Mouse (Mus musculus) frontal cortex, postnatal 25 days (tissue): ENCODE data around the gene Spag17.

Source experiments
- DNase-seq, 2 experiments: peaks; one replicate each; pipeline ENCODE4 v3.0.0; 2022; ENCODE audit warnings: low spot score in 2 of 2

Spag17 gene

DNA sequence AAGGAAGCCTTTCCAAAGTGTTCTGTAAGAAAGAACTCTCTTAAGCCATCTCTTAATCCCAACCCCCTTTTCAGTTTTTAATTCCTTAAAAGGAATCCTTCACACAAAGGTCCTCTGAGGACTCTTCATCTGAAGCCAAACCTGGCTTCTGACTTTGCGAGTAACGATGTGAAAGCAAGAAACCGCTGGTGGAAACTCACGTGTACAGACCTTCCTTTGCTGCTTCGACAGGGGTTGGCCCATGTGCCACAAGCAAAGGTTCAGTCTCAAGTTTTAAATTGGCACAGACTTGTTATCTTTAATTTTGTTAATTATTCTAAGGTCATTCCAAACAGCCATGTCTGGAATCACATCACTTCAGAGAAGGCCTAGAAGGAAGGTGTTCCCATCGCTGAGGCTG lies 79.1 kb downstream of the Spag17 start:
- no peak for DNase-seq

GRCm38 (mm10) chr3:99965863-99966262 lies 80.7 kb downstream of the Spag17 start:
- no peak for DNase-seq

GRCm38 (mm10) chr3:99966285-99966684 lies 81.1 kb downstream of the Spag17 start:
- DNase-seq, result no peak

DNA sequence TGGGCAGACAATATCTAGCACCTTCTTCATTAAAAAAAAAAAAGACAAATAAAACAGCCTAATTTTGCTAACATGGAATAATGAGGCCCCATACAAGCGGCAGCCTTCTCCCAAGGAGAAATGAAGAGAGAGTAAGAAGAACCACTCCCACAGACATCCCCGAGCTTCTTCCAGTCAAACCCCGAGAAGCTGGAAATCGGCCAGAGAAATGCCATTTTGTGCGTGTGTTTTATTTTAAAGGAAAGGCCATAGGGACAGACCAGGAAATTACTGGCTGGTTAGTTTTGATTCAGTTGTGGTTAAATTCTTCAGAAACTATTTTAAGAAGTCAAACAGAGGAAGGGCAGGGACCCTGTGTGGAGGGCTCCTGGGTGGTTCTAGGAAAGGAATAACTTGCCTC lies 85.6 kb downstream of the Spag17 start:
- DNase-seq, result no peak

- no peak for DNase-seq
Observed at GRCm38 (mm10) chr3:99981046-99981445, 95.8 kb downstream of the Spag17 start.

DNA sequence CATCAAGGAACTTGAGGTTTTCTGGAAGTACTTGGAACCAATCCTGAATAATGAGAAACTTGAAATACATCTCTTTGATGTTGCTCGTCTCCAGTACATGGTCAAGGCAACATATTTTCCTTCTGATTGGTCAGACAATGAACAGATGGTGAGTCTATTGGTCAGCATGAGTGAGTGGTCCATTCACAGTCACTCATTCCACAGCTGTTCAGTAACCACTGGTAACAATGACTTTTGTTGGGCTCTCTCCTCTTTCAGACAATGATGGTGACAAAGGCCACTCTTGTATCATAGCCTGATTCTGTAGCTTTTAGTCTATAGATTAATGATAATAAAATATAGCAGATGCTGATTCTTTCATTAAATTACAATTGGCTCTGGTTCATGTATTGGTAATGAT lies 119.5 kb downstream of the Spag17 start:
- DNase-seq, result no peak

GRCm38 (mm10) chr3:100009807-100010206 lies 124.6 kb downstream of the Spag17 start:
- no peak for DNase-seq

DNA sequence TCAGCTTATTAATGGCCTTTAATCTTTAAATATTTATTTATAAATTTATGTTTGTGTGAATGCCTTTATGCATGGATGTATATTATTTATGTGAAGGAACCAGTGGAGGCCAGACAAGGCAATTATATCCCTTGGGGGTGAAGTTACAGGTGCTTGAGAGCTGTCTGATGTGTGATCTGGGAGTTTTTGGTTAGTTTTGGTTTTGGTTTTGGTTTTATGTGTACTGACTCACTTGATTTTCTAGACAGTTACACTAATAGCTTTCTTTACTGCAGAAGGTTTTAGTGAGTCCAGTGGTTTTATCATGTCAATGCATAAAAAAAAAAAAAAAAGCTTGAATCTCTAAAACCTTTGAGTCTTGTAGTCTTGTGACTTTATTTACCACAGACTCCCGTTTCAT lies 128.9 kb downstream of the Spag17 start:
- no peak for DNase-seq

DNA sequence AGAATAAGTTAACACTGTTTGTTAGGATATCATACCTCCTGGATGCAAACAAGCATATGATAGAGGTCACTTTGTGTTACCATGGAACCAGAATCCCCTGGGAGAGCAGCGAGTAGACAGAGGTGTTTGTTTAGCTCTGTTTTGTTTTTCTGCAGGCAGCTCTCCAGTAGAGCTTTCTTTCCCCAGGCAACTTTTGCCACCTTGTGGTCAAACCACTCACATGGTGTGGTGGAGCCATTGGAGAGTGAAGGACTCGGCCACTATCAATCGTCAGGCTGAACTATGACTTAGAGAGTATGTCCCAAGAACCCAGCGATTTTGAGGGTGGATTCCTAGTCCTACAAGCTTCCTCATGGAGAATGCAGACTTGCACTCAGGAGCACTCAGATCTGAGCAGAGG lies 146.1 kb downstream of the Spag17 start:
- no peak for DNase-seq

- no peak for DNase-seq
Observed at GRCm38 (mm10) chr3:100032969-100033368, 147.8 kb downstream of the Spag17 start.

DNA sequence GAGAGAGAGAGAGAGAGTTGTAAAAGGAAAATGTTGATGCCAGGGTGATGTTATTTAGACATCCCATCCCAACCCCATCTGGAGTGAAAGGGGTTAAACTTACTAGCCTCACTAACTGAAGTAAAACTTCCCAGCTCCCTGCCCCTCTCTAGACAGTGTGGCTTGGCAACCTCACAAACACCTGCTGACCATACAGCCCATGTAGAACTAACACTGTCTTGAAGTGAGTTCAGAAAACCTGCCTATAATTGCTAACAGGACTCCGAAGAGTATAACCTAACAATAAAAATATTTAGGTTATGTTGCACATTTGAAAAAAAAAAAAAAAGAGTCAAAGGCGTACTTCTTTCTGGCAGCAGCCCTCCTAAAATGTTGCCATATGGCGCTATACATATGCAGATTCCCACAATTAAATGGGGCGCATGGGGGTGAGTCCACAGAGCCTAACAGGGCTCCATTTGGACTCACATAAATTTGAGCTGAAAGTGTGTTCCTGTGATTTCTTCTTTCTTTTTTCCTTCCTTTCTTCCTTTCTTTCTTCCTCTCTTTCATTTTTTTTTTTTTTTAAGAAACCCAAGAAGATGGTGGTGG lies 149.3 kb downstream of the Spag17 start:
- DNase-seq, result no peak

GRCm38 (mm10) chr3:100035097-100035496 lies 149.9 kb downstream of the Spag17 start:
- DNase-seq, result no peak

GRCm38 (mm10) chr3:100036846-100037245 lies 151.6 kb downstream of the Spag17 start:
- no peak for DNase-seq

DNA sequence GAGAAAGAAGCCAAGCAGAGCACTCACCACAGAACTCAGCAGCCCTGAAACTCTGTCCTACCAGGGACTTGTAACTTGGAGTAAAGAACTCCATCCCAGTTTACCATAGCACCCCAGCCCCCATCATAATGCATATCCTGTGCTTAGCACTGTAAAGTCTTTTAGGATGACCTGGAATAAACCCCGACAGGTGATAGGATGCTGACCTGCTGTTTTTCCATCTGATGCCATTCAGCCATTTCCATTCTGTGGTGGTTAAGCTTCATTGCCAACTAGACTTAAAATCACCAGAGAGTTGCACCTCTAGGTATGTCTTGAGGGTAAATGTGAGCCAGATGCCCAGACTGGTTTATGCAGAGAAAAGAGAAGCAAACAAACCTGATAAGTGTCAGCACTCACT lies 189.2 kb downstream of the Spag17 start:
- DNase-seq, result no peak

DNA sequence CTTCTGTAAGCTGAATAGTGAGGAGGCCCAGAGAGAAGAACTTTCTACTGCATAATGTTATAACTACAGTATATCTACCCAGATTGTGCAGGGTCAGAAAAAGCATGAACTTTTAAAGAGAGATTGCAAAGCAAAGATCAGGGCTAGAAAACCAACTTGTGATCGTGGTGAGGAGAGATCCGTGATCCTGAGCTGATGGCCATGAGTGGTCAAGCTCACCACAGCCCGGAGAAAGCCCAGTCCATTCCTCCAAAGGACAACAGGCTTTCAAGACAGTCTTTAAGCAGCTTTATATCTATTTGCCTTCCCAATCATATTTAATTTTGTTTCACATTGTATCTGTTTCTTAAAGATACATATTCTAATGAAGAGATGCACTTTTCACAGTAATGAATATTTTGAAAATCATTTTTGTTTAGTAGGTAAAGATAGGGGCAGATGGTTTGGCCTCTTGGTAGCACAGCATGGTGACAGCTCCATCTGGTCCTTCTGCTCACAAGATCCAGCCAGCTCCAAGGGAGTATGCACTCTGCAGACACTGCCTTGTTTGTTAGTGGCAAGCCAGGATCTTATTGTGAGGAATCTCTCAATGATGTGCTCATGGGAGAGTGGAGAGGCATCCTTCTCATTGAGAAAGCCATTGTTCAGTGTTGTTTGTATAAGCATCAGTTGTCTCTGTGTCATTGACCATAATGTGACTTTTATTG lies 217.3 kb downstream of the Spag17 start:
- DNase-seq, result no peak

DNA sequence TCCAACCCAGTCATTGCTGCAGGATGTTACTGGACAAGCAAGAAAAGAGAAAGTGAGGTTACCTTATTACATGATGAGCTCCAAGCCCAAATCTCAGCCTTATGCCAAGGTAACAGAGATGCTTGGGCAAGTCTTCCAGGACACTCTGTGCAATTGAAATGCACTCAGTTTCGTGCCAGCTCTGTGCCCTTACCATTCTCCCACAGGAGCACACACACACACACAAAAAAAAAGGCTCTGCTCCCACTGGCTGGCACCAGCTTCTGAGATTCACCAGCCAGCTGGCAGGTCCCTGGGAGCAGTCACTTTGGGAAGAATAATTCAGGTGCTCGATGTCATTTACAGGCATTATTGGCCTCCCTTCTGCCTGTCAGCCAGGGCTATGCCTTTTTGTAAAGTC lies 221.5 kb downstream of the Spag17 start:
- no peak for DNase-seq

- no peak for DNase-seq
Observed at GRCm38 (mm10) chr3:100118681-100119080, 233.5 kb downstream of the Spag17 start.

DNA sequence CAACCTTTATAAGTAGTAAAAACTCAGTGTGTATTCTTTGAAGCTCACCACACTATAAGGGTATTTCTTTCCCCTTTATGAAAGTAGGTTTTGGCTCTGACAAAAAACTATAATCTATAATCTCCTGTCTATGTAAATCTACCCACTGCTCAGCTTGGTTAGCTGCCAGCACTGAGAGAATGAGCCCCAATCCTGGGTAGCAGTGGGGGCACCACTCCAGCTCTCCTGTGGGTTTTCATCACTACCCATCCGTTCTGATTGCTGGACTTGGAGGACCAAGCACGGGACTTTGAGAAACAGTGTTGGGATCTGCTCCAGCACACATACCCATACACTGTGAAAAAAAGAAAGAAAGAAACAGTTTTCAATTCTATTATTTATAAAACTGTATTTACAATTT lies 236.8 kb downstream of the Spag17 start:
- DNase-seq, result no peak

GRCm38 (mm10) chr3:100122445-100122844 lies 237.2 kb downstream of the Spag17 start:
- DNase-seq, result no peak

DNA sequence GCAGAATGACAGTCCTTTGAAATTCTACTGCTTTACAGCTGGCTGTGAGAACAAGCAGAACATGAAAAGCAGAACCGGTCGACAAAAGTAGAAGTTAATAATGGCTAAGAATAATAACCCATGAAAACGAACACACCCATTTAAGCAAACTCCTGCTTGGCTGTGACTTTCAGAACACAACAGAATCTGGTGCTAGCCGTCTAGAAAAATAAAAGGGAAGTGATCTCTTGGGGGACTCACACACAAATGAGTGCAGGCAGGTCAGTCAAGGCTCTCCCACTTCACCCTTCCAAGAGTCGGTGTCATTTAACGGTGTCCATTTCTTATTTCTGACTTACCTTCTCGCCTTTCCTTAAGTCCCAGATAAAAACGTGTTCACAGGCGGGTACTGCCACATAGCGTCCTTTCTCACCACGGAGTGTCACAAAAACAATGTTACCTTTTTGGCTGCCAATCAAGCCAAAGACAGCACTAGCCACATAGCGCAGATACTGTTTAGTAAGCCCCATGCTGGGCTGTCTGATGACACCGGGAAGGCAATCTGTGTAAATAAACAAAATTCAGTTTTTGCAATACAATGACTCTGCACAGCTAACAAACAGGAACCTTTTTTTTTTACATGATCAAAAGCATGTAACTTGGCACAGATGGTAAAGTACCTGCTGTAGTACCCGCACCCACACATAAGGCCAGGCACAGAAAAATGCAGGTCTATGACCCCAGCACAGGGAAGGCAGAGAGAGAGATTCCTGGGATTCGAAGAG lies 275.7 kb downstream of the Spag17 start:
- DNase-seq, result no peak

DNA sequence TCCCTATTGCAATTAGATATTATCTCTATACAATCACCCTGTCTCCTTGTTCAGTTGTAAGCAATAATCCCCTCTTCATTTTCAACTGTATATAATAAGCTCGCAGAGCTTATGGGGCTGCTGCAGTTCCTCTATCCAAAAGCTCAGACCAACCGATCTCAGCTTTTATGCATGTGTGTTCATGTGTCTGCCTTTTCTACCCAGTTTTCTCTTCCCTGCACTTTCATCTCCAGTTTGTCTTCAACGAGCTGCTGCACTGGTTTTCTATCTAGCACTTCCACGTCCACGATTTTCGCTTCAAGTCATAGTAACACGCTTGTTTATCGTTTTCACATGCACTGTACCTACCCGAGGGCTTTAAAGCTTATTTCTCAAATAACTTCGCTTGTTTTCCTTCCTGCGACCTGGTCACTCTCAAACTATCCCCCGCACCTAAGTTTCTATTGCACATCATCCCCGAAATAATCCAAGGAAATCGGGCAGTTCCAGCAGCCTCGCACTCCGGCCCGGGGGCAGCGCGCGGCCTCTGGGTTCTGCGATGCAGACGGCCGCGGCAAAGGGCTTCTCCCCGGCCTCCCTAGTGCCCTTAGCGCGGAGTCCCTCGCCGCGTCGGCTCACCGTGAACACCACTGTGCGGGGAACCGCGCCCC lies 276.6 kb downstream of the Spag17 start:
- DNase-seq, result no peak

- peak; percentile 87 to 91 for DNase-seq
Observed at GRCm38 (mm10) chr3:100162315-100163105, 277.3 kb downstream of the Spag17 start, which contains the start of the genes Gdap2 and Wdr3. TSS of gene Gdap2 (plus strand) at chr3:100162381. TSS of gene Wdr3 (minus strand) at chr3:100162407.
